Mouse (Mus musculus): Measurements from ENCODE around the gene Mars. TPM values are rescaled to one million over a fixed set of nuclear protein-coding genes. Genes with fewer than 3 reads are reported as not detected.

Mars gene
- polyA plus RNA-seq, 1 experiment from 2014 or later, result 124 TPM

DNA sequence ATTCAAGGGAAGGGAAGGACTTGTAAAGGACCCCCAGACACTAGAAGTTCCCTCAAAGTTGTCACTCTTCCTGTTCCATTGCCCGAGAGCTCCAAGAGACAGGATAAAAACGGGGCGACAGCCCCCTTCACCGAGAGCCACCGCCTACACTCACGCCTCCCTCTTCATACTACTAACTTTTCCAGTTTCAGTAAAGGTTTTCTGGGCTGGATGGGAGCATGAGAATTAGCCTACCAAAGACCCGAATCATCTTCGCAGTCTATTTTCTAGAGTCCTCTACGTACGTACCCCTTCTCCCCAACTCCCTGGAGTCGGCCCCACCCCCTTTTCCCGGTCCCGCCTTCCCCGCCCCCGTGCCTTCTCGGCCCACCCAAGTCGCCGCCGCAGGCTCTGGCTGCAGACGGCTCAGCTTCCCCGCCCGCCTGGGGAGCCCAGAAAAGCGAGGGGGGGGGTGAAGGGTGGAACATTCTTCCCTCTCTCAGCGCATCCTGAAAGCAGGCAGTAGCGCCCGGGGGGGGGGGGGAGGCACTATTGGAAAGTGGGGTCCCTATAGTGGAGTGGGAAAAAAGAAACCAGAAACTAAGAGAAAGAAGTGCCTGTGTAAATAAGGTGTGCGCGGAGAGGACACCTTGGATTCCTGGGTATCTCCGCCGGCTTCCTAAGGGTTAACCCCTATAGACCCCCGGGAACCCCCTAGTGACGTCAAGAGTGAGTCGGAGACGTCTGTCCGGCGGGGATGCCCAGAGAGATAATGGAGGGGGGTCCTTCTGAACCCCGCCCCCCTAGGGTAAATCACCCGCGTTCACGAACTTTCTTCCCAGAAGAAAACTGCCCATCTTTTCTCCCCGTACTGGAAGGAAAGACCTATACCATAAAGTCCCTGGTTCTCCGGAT lies 28.3 kb upstream of the Mars start:
- Histone ChIP-seq H3K9me3 (ENCODE audit: control insufficient read depth, low read length) (no peaks in the 10 kb centered on the region), H3K27ac (ENCODE audit: low read depth) (peak overlapping the region; percentile 95), H3K36me3 (ENCODE audit: control insufficient read depth, insufficient read depth, low read length) (peaks cover 15% of the 10 kb centered on the region), H3K4me1 (replicated peaks; ENCODE audit: control insufficient read depth, insufficient read depth, low read length) (peaks cover 3% of the 10 kb centered on the region; the same call in 1 of the 2 replicates), H3K9ac (ENCODE audit: low read length) (peak overlapping the region; percentile 66), H3K4me2 (ENCODE audit: low read length) (peak overlapping the region; percentile 88), H3K27me3 (replicated peaks; ENCODE audit: control insufficient read depth, insufficient read depth, low read length) (0 out of 2 replicates have a peak, but pooled peaks cover 5% of the 10 kb centered on the region), H3K4me3 (ENCODE audit: low read depth, low read length) (peak overlapping the region; percentile 44)
- under 1% methylated on average over 38 of the region's 42 CpGs for WGBS
- ATAC-seq (replicated peaks; ENCODE audit: low FRiP score, low TSS enrichment, low read depth), result peak; percentile 44; the same call in 1 of the 2 replicates
- peak; percentile 86 for DNase-seq (ENCODE audit: low spot score)

GRCm38 (mm10) chr10:127338930-127339682 lies 27.5 kb upstream of the Mars start:
- under 1% methylated on average over 31 of the region's 31 CpGs for WGBS
- peak overlapping the region; percentile 95 for H3K27ac ChIP-seq (ENCODE audit: low read depth)
- ATAC-seq (replicated peaks; ENCODE audit: low FRiP score, low TSS enrichment, low read depth), result peak; percentile 68

DNA sequence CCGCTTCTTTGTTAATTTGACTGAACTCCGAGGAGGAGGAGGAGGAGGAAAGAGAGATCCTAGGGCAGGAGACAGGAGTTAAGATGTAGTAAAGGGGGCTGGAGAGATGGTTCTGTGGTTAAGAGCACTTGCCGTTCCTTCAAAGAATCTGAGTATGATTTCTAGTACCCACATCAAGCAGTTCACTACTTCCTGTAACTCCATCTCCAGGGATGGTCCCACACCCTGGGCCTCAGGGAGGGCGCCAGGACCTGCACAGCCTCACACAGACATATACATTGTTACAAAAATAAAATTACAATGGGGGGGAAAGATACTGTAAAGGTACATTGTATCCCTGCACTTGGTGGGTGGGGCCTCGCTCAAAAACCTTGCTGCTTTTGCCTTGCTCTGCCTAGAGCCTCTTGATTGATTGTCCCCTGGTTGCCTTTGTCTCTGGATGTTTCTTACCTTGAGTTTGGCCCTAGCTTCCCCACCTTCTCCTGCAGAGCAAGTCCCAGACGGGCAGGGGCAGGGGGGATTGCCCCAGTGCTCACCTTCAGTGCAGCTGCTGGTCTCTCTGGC lies 26.0 kb upstream of the Mars start:
- H3K27ac ChIP-seq (ENCODE audit: low read depth), result no peak overlapping the region
- no peak for ATAC-seq (replicated peaks; ENCODE audit: low FRiP score, low TSS enrichment, low read depth)

More at GRCm38 (mm10) chr10:127338930-127339682, 27.5 kb upstream of the Mars start:
- 0 out of 2 replicates have a peak, but pooled peaks cover 5% of the 10 kb centered on the region for H3K27me3 ChIP-seq (replicated peaks; ENCODE audit: control insufficient read depth, insufficient read depth, low read length)
- peak overlapping the region; percentile 66 for H3K9ac ChIP-seq (ENCODE audit: low read length)
- peak; percentile 91 for DNase-seq (ENCODE audit: low spot score)
- H3K9me3 ChIP-seq (ENCODE audit: control insufficient read depth, low read length), result no peaks in the 10 kb centered on the region
- H3K4me1 ChIP-seq (replicated peaks; ENCODE audit: control insufficient read depth, insufficient read depth, low read length), result peaks cover 3% of the 10 kb centered on the region; the same call in 1 of the 2 replicates
- peak overlapping the region; percentile 44 for H3K4me3 ChIP-seq (ENCODE audit: low read depth, low read length)
- peak overlapping the region; percentile 88 for H3K4me2 ChIP-seq (ENCODE audit: low read length)
- peaks cover 21% of the 10 kb centered on the region for H3K36me3 ChIP-seq (ENCODE audit: control insufficient read depth, insufficient read depth, low read length)

GRCm38 (mm10) chr10:127336952-127337351 lies 25.4 kb upstream of the Mars start:
- ATAC-seq (replicated peaks; ENCODE audit: low FRiP score, low TSS enrichment, low read depth) (no peak), DNase-seq (ENCODE audit: low spot score) (no peak)
- no peak overlapping the region for H3K9ac ChIP-seq (ENCODE audit: low read length)
- WGBS, result 67% methylated on average over 5 of the region's 5 CpGs
- H3K27me3 ChIP-seq (replicated peaks; ENCODE audit: control insufficient read depth, insufficient read depth, low read length), result 0 out of 2 replicates have a peak, but pooled peaks cover 5% of the 10 kb centered on the region
- no peak overlapping the region for H3K27ac ChIP-seq (ENCODE audit: low read depth)
- H3K4me3 ChIP-seq (ENCODE audit: low read depth, low read length), result no peak overlapping the region
- H3K36me3 ChIP-seq (ENCODE audit: control insufficient read depth, insufficient read depth, low read length), result peaks cover 38% of the 10 kb centered on the region
- no peaks in the 10 kb centered on the region for H3K9me3 ChIP-seq (ENCODE audit: control insufficient read depth, low read length)
- H3K4me1 ChIP-seq (replicated peaks; ENCODE audit: control insufficient read depth, insufficient read depth, low read length), result no peaks in the 10 kb centered on the region; the same call in 1 of the 2 replicates
- no peak overlapping the region for H3K4me2 ChIP-seq (ENCODE audit: low read length)

More for the DNA sequence above, 26.0 kb upstream of the Mars start:
- H3K9ac ChIP-seq (ENCODE audit: low read length), result no peak overlapping the region
- peaks cover 33% of the 10 kb centered on the region for H3K36me3 ChIP-seq (ENCODE audit: control insufficient read depth, insufficient read depth, low read length)
- no peak for DNase-seq (ENCODE audit: low spot score)
- H3K4me1 ChIP-seq (replicated peaks; ENCODE audit: control insufficient read depth, insufficient read depth, low read length), result peaks cover 3% of the 10 kb centered on the region; the same call in 1 of the 2 replicates
- no peaks in the 10 kb centered on the region for H3K9me3 ChIP-seq (ENCODE audit: control insufficient read depth, low read length)
- H3K4me3 ChIP-seq (ENCODE audit: low read depth, low read length), result no peak overlapping the region
- 82% methylated on average over 6 of the region's 6 CpGs for WGBS
- H3K4me2 ChIP-seq (ENCODE audit: low read length), result no peak overlapping the region
- H3K27me3 ChIP-seq (replicated peaks; ENCODE audit: control insufficient read depth, insufficient read depth, low read length), result 0 out of 2 replicates have a peak, but pooled peaks cover 5% of the 10 kb centered on the region

GRCm38 (mm10) chr10:127335271-127335670 lies 23.7 kb upstream of the Mars start:
- 78% methylated on average over 1 of the region's 1 CpGs for WGBS
- Histone ChIP-seq H3K9ac (ENCODE audit: low read length) (no peak overlapping the region), H3K9me3 (ENCODE audit: control insufficient read depth, low read length) (no peaks in the 10 kb centered on the region), H3K27ac (ENCODE audit: low read depth) (no peak overlapping the region), H3K36me3 (ENCODE audit: control insufficient read depth, insufficient read depth, low read length) (peaks cover 50% of the 10 kb centered on the region), H3K4me1 (replicated peaks; ENCODE audit: control insufficient read depth, insufficient read depth, low read length) (no peaks in the 10 kb centered on the region; the same call in 1 of the 2 replicates), H3K4me2 (ENCODE audit: low read length) (no peak overlapping the region), H3K4me3 (ENCODE audit: low read depth, low read length) (no peak overlapping the region), H3K27me3 (replicated peaks; ENCODE audit: control insufficient read depth, insufficient read depth, low read length) (no peaks in the 10 kb centered on the region)
- DNase-seq (ENCODE audit: low spot score) (no peak), ATAC-seq (replicated peaks; ENCODE audit: low FRiP score, low TSS enrichment, low read depth) (no peak)

- Histone ChIP-seq H3K36me3 (ENCODE audit: control insufficient read depth, insufficient read depth, low read length) (peaks cover 50% of the 10 kb centered on the region), H3K27ac (ENCODE audit: low read depth) (no peak overlapping the region), H3K4me3 (ENCODE audit: low read depth, low read length) (no peak overlapping the region), H3K4me1 (replicated peaks; ENCODE audit: control insufficient read depth, insufficient read depth, low read length) (no peaks in the 10 kb centered on the region), H3K9me3 (ENCODE audit: control insufficient read depth, low read length) (no peaks in the 10 kb centered on the region), H3K27me3 (replicated peaks; ENCODE audit: control insufficient read depth, insufficient read depth, low read length) (peaks cover 3% of the 10 kb centered on the region; the same call in 1 of the 2 replicates), H3K4me2 (ENCODE audit: low read length) (no peak overlapping the region), H3K9ac (ENCODE audit: low read length) (no peak overlapping the region)
- WGBS, result 70% methylated on average over 5 of the region's 5 CpGs
- ATAC-seq (replicated peaks; ENCODE audit: low FRiP score, low TSS enrichment, low read depth) (no peak), DNase-seq (ENCODE audit: low spot score) (no peak)
Measured at GRCm38 (mm10) chr10:127333152-127333551, 21.6 kb upstream of the Mars start.

DNA sequence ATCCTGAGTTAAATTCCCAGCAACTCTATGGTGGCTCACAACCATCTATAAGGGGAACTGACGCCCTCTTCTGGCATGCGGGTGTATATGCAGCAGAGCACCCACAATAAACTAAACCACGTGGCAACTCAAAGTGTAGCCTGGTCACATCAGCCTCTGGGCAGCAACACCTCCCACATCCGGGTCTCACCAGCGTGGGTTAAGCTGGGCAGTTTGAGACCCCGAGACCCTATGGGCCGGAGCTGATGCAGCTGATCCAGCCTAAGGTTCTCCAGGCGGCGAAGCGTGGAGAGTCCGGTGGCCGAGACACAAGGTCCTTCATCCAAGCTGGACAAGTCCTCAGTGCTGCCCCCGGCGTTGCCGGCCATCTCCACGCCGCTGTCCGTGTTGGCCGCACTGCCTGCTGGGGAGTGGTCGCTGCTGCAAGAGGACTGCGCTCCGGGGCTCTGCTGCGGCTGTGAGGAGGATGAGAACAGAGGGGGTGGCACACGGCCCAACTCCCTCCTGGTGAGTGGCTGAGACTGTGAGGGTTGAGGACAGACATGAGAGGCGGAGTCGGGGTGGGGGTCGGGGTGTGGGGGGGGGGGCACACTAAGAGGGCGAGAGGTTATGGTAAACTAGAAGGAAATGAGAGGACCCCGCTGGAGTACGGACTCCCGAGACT lies 20.8 kb upstream of the Mars start:
- 53% methylated on average over 31 of the region's 31 CpGs for WGBS
- DNase-seq (ENCODE audit: low spot score), result no peak
- ATAC-seq (replicated peaks; ENCODE audit: low FRiP score, low TSS enrichment, low read depth), result no peak
- peaks cover 49% of the 10 kb centered on the region for H3K36me3 ChIP-seq (ENCODE audit: control insufficient read depth, insufficient read depth, low read length)
- no peaks in the 10 kb centered on the region for H3K4me1 ChIP-seq (replicated peaks; ENCODE audit: control insufficient read depth, insufficient read depth, low read length)
- H3K4me3 ChIP-seq (ENCODE audit: low read depth, low read length), result no peak overlapping the region
- H3K9me3 ChIP-seq (ENCODE audit: control insufficient read depth, low read length), result no peaks in the 10 kb centered on the region
- H3K27me3 ChIP-seq (replicated peaks; ENCODE audit: control insufficient read depth, insufficient read depth, low read length), result peaks cover 11% of the 10 kb centered on the region
- no peak overlapping the region for H3K4me2 ChIP-seq (ENCODE audit: low read length)
- no peak overlapping the region for H3K27ac ChIP-seq (ENCODE audit: low read depth)
- H3K9ac ChIP-seq (ENCODE audit: low read length), result no peak overlapping the region

DNA sequence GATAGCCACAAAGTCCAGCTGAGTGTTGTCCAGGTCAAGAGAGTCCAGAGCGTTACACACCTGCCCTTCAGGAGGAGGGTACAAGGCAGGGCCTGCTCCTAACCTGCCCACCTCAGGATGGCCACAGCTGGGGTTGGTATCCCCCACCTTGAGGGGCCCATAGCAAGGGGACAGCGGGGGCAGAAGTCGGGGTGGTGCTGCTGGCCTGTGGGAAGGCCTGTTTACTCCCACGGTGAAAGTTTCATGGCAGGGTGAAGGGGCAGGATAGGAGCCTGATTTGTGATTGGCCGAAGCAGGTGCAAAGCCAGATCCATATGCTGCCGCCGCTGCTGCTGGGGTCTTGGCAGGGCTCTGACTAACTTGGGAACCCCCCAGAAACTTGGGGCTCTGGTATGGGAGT lies 18.6 kb upstream of the Mars start:
- WGBS, result 75% methylated on average over 7 of the region's 7 CpGs

More for the DNA sequence above, 18.6 kb upstream of the Mars start:
- peaks cover 36% of the 10 kb centered on the region for H3K36me3 ChIP-seq (ENCODE audit: control insufficient read depth, insufficient read depth, low read length)
- peaks cover 33% of the 10 kb centered on the region for H3K27me3 ChIP-seq (replicated peaks; ENCODE audit: control insufficient read depth, insufficient read depth, low read length)
- DNase-seq (ENCODE audit: low spot score) (no peak), ATAC-seq (replicated peaks; ENCODE audit: low FRiP score, low TSS enrichment, low read depth) (no peak)
- no peak overlapping the region for H3K9ac ChIP-seq (ENCODE audit: low read length)
- H3K4me1 ChIP-seq (replicated peaks; ENCODE audit: control insufficient read depth, insufficient read depth, low read length), result peaks cover 13% of the 10 kb centered on the region; the same call in 1 of the 2 replicates
- no peak overlapping the region for H3K4me2 ChIP-seq (ENCODE audit: low read length)
- no peak overlapping the region for H3K27ac ChIP-seq (ENCODE audit: low read depth)
- no peaks in the 10 kb centered on the region for H3K9me3 ChIP-seq (ENCODE audit: control insufficient read depth, low read length)
- H3K4me3 ChIP-seq (ENCODE audit: low read depth, low read length), result no peak overlapping the region
